Mouse (Mus musculus) mesoderm, embryonic 11.5 days (tissue): ENCODE results near the gene Arl4c.

Experiments
- DNase-seq: peaks from one replicate; pipeline ENCODE4 v3.0.0-alpha.2; 2012; ENCODE audit warnings: low read depth, low spot score

Gene Arl4c

GRCm38 (mm10) chr1:88700961-88701861 is 810 bp downstream of the Arl4c start:
- DNase-seq = peak; percentile 46

- peak; percentile 65 for DNase-seq
Observed at GRCm38 (mm10) chr1:88699856-88700791, 1.9 kb downstream of the Arl4c start.

GRCm38 (mm10) chr1:88699401-88699800 is 2.6 kb downstream of the Arl4c start:
- DNase-seq = peak; percentile 62

- DNase-seq = peak; percentile 23
Observed at GRCm38 (mm10) chr1:88698926-88699325, 3.1 kb downstream of the Arl4c start.

GRCm38 (mm10) chr1:88698131-88698530 is 3.9 kb downstream of the Arl4c start:
- DNase-seq = no peak

GRCm38 (mm10) chr1:88696408-88696807 is 5.6 kb downstream of the Arl4c start:
- DNase-seq = no peak

- no peak for DNase-seq
Observed at GRCm38 (mm10) chr1:88694353-88694752, 7.7 kb downstream of the Arl4c start.

- DNase-seq = no peak
Observed at GRCm38 (mm10) chr1:88692293-88692827, 9.7 kb downstream of the Arl4c start.

- DNase-seq = no peak
Observed at GRCm38 (mm10) chr1:88690601-88691000, 11.4 kb downstream of the Arl4c start.

- DNase-seq = no peak
Observed at GRCm38 (mm10) chr1:88684765-88685164, 17.3 kb downstream of the Arl4c start.

- DNase-seq = no peak
Observed at GRCm38 (mm10) chr1:88681596-88681995, 20.4 kb downstream of the Arl4c start.

- DNase-seq = no peak
Observed at GRCm38 (mm10) chr1:88680804-88681203, 21.2 kb downstream of the Arl4c start.

GRCm38 (mm10) chr1:88678231-88678739 is 23.7 kb downstream of the Arl4c start:
- no peak for DNase-seq

- DNase-seq = no peak
Observed at GRCm38 (mm10) chr1:88670807-88671206, 31.2 kb downstream of the Arl4c start.

GRCm38 (mm10) chr1:88668846-88669810 is 32.9 kb downstream of the Arl4c start:
- DNase-seq = peak; percentile 47

- DNase-seq = peak; percentile 23
Observed at GRCm38 (mm10) chr1:88668353-88668752, 33.7 kb downstream of the Arl4c start.

- DNase-seq = no peak
Observed at GRCm38 (mm10) chr1:88664623-88665022, 37.4 kb downstream of the Arl4c start.

- DNase-seq = no peak
Observed at GRCm38 (mm10) chr1:88662736-88663135, 39.3 kb downstream of the Arl4c start.

GRCm38 (mm10) chr1:88661209-88661608 is 40.8 kb downstream of the Arl4c start:
- no peak for DNase-seq

- DNase-seq = no peak
Observed at GRCm38 (mm10) chr1:88658290-88658857, 43.6 kb downstream of the Arl4c start.
